Mouse (Mus musculus) ES-Bruce4 (cell line): ENCODE results near the gene 4931406P16Rik. TPM values are rescaled to one million over a fixed set of nuclear protein-coding genes. Genes with fewer than 3 reads are reported as not detected.

Source experiments
- H3K27ac ChIP-seq: 2 replicates; pipeline ENCODE4 v1.5.1; 2012; ENCODE audit warnings: low read length, inconsistent platforms; ENCODE audit not compliant: insufficient read depth
- H3K27me3 ChIP-seq: 2 replicates; pipeline ENCODE4 v1.6.1; 2012; ENCODE audit warnings: mild to moderate bottlenecking, low read length, inconsistent platforms; ENCODE audit not compliant: control insufficient read depth, poor library complexity, insufficient read depth, severe bottlenecking
- H3K36me3 ChIP-seq: 2 replicates; pipeline ENCODE4 v1.6.1; 2012; ENCODE audit warnings: inconsistent platforms, mild to moderate bottlenecking, low read length, moderate library complexity; ENCODE audit not compliant: control insufficient read depth, poor library complexity, insufficient read depth, severe bottlenecking
- H3K4me1 ChIP-seq: one replicate; pipeline ENCODE4 v1.8.1; 2011; ENCODE audit warnings: low read length; ENCODE audit not compliant: control insufficient read depth, insufficient read depth
- H3K4me3 ChIP-seq: 2 replicates; pipeline ENCODE4 v1.5.1; 2011; ENCODE audit warnings: low read depth, mild to moderate bottlenecking, low read length
- H3K9ac ChIP-seq: 2 replicates; pipeline ENCODE4 v1.6.1; 2012; ENCODE audit warnings: low read depth, mild to moderate bottlenecking, inconsistent platforms; ENCODE audit not compliant: poor library complexity, severe bottlenecking
- H3K9me3 ChIP-seq: replicated peaks from 2 replicates; pipeline ENCODE4 v1.6.1; 2012; ENCODE audit warnings: mild to moderate bottlenecking, low read length, inconsistent platforms; ENCODE audit not compliant: control insufficient read depth, poor library complexity, insufficient read depth, severe bottlenecking
- CTCF ChIP-seq: IDR thresholded peaks from one replicate; pipeline ENCODE4 v1.8.1; 2011; ENCODE audit warnings: low read depth, low read length
- EP300 ChIP-seq: IDR thresholded peaks from 2 replicates; pipeline ENCODE4 v1.6.1; 2011; ENCODE audit warnings: low read depth, low read length; ENCODE audit not compliant: insufficient read depth
- POLR2A ChIP-seq: IDR thresholded peaks from one replicate; pipeline ENCODE4 v1.8.1; 2011; ENCODE audit warnings: low read length; ENCODE audit not compliant: insufficient read depth
- polyA plus RNA-seq: library from polyadenylated mRNA; stranded (reverse); fragments of >200 nt; gene quantifications from 2 replicates; pipeline ENCODE4 v1.2.4, GENCODE M21; 2011; ENCODE audit warnings: low read depth; ENCODE audit not compliant: missing spikeins, insufficient read depth, insufficient read length

The 4931406P16Rik gene
- 80.0 and 82.5 TPM in 2 replicates for polyA plus RNA-seq

DNA sequence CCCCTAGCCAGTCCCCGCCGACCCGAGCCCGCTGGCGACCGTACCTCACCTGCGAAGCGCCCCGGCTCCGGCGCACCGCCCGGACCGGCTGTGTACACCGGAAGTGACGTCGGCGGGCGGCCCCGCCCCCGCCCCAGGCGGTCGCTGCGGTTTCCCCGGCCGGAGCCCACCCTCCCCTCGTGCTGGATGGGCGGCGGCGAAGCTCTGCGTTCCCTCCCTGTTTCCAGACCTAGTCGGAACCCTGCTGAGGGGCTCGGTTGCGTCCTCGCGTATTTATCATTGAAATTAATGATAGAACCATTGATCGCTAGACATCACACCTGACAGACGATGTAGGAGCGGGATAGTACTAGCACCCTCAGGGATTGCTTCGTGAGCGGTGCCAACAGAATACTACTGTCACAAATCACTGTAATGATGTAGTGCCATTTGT, at the start of gene 4931406P16Rik:
4931406P16Rik (minus strand) TSS at position 109 of the 433 bp plus-strand sequence.
- no peaks in the 10 kb centered on the region for H3K36me3 ChIP-seq
- H3K9ac ChIP-seq = peak within 1 kb of the TSS; percentile 94
- H3K4me1 ChIP-seq = no peaks in the 10 kb centered on the region
- H3K27me3 ChIP-seq = no peaks in the 10 kb centered on the region
- peak within 1 kb of the TSS; percentile 69 for H3K4me3 ChIP-seq
- H3K9me3 ChIP-seq = no peaks in the 10 kb centered on the region
- TF ChIP-seq CTCF = no peak
- TF ChIP-seq POLR2A = peak; percentile 46
- no peak for TF ChIP-seq EP300
- no peak within 1 kb of the TSS for H3K27ac ChIP-seq

DNA sequence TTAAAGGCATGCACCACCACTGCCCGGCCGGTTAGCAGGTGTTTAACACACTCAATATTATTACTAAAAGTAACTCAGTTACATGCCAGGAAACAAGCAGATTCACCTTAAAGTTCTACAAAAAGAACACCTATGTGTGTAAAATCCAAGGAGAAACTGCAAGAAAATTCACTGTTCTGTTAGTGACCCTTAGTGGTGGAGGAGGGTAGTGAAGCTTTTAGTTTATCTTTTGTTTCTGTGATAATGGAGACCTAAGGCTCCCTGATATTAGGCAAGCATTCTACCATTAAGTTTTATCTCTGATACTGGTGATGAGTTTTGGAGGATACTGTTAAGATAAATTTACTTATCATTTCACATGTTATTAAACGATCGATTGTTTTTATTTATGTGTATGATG, 42.3 kb upstream of the 4931406P16Rik start:
- Histone ChIP-seq H3K9me3 (no peaks in the 10 kb centered on the region), H3K4me3 (no peak overlapping the region), H3K27ac (no peak overlapping the region), H3K36me3 (peaks cover 44% of the 10 kb centered on the region), H3K27me3 (no peaks in the 10 kb centered on the region), H3K4me1 (no peaks in the 10 kb centered on the region), H3K9ac (no peak overlapping the region)
- TF ChIP-seq EP300 = no peak
- no peak for TF ChIP-seq POLR2A
- no peak for TF ChIP-seq CTCF

DNA sequence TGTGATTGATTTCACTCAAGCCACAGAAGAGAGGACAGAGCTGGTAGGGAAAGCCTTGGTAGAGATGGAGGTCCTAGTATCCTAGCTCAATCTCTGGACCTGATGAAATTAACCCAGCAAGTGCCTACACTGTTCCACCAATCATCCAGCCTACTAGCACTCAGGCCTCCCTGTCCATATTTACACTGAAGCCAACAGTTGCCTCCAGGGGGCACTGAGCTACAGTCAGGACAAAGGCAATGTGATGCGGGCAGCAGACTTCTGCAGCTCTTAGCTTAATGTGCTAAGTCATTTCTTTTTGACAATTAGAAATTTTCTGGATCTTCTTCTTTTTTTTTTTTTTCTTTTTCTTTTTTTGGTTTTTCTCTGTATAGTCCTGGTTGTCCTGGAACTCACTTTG, 38.6 kb upstream of the 4931406P16Rik start:
- peak; percentile 37 for TF ChIP-seq CTCF
- no peak for TF ChIP-seq POLR2A
- peaks cover 66% of the 10 kb centered on the region for H3K36me3 ChIP-seq
- no peak overlapping the region for H3K27ac ChIP-seq
- H3K9ac ChIP-seq = no peak overlapping the region
- no peaks in the 10 kb centered on the region for H3K4me1 ChIP-seq
- H3K27me3 ChIP-seq = no peaks in the 10 kb centered on the region
- no peak overlapping the region for H3K4me3 ChIP-seq
- no peaks in the 10 kb centered on the region for H3K9me3 ChIP-seq

DNA sequence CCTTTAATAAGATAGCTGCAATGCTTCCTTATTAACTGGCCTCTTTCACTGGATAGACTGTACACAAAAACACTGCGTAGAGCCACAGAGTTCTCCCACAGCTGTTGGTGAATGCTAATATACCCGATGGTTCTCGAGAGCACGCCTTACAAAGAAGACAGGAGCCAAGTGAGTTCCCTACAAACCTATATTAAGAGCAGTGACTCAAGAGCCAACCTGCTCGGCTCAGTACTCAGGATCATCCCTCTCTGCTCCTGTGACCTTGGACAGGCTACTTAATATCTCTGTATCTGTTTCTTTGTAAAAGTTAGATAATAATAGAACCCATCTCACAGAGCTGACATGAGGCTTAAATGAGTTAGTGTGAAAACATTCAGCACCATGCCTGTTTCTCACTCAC, 36.8 kb upstream of the 4931406P16Rik start:
- TF ChIP-seq CTCF (no peak), POLR2A (no peak), EP300 (no peak)
- Histone ChIP-seq H3K9me3 (no peaks in the 10 kb centered on the region), H3K27ac (no peak overlapping the region), H3K36me3 (peaks cover 72% of the 10 kb centered on the region), H3K9ac (no peak overlapping the region), H3K4me1 (no peaks in the 10 kb centered on the region), H3K4me3 (no peak overlapping the region), H3K27me3 (no peaks in the 10 kb centered on the region)

DNA sequence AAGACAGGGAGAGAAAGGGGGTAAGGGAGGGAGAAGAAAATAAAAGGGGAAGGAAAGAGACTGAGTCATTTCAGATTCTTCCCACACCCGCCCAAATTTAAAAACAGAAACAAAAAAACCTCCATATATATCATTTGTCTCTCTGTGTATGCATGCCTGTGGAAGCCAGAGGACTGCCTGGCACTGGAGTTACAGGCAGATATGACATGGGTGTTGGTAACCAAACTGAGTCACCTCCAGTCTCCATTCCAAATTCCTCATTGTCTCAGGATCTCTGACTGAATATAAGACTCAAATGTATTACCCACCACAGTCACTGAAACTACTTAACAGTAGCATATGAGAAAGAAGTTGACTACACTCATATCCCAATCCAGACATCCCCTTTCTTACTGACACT, 34.7 kb upstream of the 4931406P16Rik start:
- Histone ChIP-seq H3K27me3 (no peaks in the 10 kb centered on the region), H3K4me3 (no peak overlapping the region), H3K27ac (no peak overlapping the region), H3K36me3 (peaks cover 72% of the 10 kb centered on the region), H3K9ac (no peak overlapping the region), H3K9me3 (no peaks in the 10 kb centered on the region), H3K4me1 (no peaks in the 10 kb centered on the region)
- no peak for TF ChIP-seq CTCF
- TF ChIP-seq POLR2A = no peak
- TF ChIP-seq EP300 = no peak

DNA sequence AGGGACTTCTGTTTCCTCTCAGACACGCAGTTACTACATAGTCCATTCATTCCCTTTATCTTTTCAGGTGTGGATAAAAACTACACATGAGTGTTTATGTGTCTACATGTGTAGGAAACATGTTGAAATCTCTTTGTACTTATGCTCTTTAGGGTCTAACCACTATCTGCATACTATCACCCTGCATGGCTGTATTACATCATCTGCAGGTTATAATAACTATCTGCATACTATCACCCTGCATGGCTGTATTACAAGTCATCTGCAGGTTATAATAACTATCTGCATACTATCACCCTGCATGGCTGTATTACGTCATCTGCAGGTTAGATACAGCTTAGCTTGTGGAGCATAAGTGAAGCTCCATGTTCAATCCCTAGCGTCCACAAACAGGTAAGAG, 33.7 kb upstream of the 4931406P16Rik start:
- Histone ChIP-seq H3K27me3 (no peaks in the 10 kb centered on the region), H3K4me1 (no peaks in the 10 kb centered on the region), H3K36me3 (peaks cover 70% of the 10 kb centered on the region), H3K9ac (no peak overlapping the region), H3K9me3 (no peaks in the 10 kb centered on the region), H3K27ac (no peak overlapping the region), H3K4me3 (no peak overlapping the region)
- TF ChIP-seq POLR2A (no peak), CTCF (no peak)
